Mouse (Mus musculus) neural tube, embryonic 11.5 days (tissue): ENCODE data around the gene Ccnq. TPM values are rescaled to one million over a fixed set of nuclear protein-coding genes. Genes with fewer than 3 reads are reported as not detected.

Experiments used
- ATAC-seq: fragments of 200-750 bp; cut with Nextera tagmentation; 2 replicates; pipeline ENCODE4 v1.8.0; 2017; ENCODE audit warnings: moderate number of reproducible peaks, mild to moderate bottlenecking, moderate TSS enrichment, moderate library complexity; ENCODE audit not compliant: insufficient read depth, low FRiP score, low TSS enrichment
- DNase-seq: peaks from one replicate; pipeline ENCODE4 v3.0.0-alpha.2; 2015; ENCODE audit warnings: low spot score
- H3K27ac ChIP-seq: fragments of 300-500 bp; sonication (generic); 2 replicates; pipeline ENCODE4 v1.5.1; 2014; ENCODE audit warnings: low read depth, mild to moderate bottlenecking, low read length
- H3K27me3 ChIP-seq: fragments of 300-500 bp; sonication (generic); 2 replicates; pipeline ENCODE4 v1.6.1; 2014; ENCODE audit warnings: mild to moderate bottlenecking, low read length, mixed read lengths; ENCODE audit not compliant: control insufficient read depth, insufficient read depth
- H3K36me3 ChIP-seq: fragments of 300-500 bp; sonication (generic); 2 replicates; pipeline ENCODE4 v1.6.1; 2014; ENCODE audit warnings: mild to moderate bottlenecking, low read length, moderate library complexity, mixed read lengths; ENCODE audit not compliant: control insufficient read depth, insufficient read depth
- H3K4me1 ChIP-seq: fragments of 300-500 bp; sonication (generic); 2 replicates; pipeline ENCODE4 v1.6.1; 2014; ENCODE audit warnings: low read length, mixed read lengths; ENCODE audit not compliant: control insufficient read depth, insufficient read depth
- H3K4me2 ChIP-seq: fragments of 300-500 bp; sonication (generic); 2 replicates; pipeline ENCODE4 v1.6.1; 2014; ENCODE audit warnings: low read depth, mild to moderate bottlenecking, moderate library complexity
- H3K4me3 ChIP-seq: fragments of 300-500 bp; sonication (generic); 2 replicates; pipeline ENCODE4 v1.5.1; 2014; ENCODE audit warnings: low read depth, low read length
- H3K9ac ChIP-seq: fragments of 300-500 bp; sonication (generic); 2 replicates; pipeline ENCODE4 v1.6.1; 2014; ENCODE audit warnings: mild to moderate bottlenecking, low read length
- H3K9me3 ChIP-seq: fragments of 300-500 bp; sonication (generic); 2 replicates; pipeline ENCODE4 v1.6.1; 2016; ENCODE audit warnings: low read length; ENCODE audit not compliant: control insufficient read depth
- WGBS: fragments of 180-500 bp; shearing (Covaris S2); extraction: QIAGEN DNeasy Blood & Tissue Kit; methylation state at CpG from one replicate; pipeline ENCODE4 v1.1.7; 2014; 5-methylcytosine and 5-hydroxymethylcytosine counted together
- polyA plus RNA-seq: library from polyadenylated mRNA; unstranded; fragments of >200 nt; fragmentation: Nextera tagmentation; extraction: Ambion mirVana; gene quantifications from 2 replicates; pipeline ENCODE4 v1.2.1, GENCODE M21; 2014

Gene Ccnq
- polyA plus RNA-seq, 1 experiment from 2014 or later, result 38.9 TPM

DNA sequence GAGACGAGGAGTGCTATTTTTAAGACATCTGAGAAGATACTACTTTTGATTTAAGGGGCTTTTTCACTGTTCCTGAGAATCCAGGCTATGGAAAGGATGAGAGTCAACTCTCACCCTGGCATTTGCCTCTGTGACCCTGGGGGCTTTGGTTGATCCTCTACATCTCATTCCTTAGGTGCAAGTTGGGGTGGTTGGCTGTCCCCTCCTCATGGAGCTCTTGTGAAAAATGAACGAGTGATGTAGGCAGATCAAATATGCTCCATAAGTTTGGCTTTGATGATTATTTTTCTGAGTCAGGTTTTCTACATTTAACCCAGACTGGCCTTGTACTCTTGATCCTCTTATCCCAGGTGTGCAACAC lies 294 bp upstream of the Ccnq start:
- WGBS, result 9% methylated on average over 2 of the region's 2 CpGs
- Histone ChIP-seq H3K4me2 (peak overlapping the region; percentile 80), H3K9ac (peak overlapping the region; percentile 72; the same call in 1 of the 2 replicates), H3K9me3 (no peaks in the 10 kb centered on the region), H3K27ac (no peak overlapping the region), H3K27me3 (no peaks in the 10 kb centered on the region), H3K4me1 (peaks cover 4% of the 10 kb centered on the region; the same call in 1 of the 2 replicates), H3K4me3 (peak overlapping the region; percentile 62), H3K36me3 (no peaks in the 10 kb centered on the region)
- no peak for ATAC-seq
- no peak for DNase-seq

DNA sequence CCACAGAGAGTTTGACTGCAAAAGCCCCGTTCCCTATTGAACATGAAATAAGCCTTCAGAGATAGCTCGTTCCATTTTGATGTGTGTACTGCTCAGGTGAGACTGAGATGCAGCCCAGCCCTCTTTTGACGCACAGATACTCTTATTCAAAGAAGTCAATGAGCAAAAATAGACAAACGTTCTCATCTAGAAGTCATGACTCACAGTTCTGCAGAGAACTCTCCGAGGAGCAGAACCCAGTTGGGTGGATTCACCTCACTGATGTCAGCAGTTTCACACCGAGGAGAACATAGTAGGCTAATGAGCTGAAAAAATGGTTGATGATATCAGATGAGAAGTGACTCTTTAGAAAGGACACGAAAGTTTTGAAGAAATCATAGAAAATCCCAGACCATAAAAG lies 5.3 kb downstream of the Ccnq start:
- no peak overlapping the region for H3K4me3 ChIP-seq
- no peaks in the 10 kb centered on the region for H3K36me3 ChIP-seq
- H3K27me3 ChIP-seq, result no peaks in the 10 kb centered on the region
- H3K4me2 ChIP-seq, result no peak overlapping the region
- ATAC-seq (no peak), DNase-seq (no peak)
- no peaks in the 10 kb centered on the region for H3K9me3 ChIP-seq
- no peak overlapping the region for H3K9ac ChIP-seq
- peaks cover 4% of the 10 kb centered on the region; the same call in 1 of the 2 replicates for H3K4me1 ChIP-seq
- no peak overlapping the region for H3K27ac ChIP-seq
- 90% methylated on average over 7 of the region's 7 CpGs for WGBS

DNA sequence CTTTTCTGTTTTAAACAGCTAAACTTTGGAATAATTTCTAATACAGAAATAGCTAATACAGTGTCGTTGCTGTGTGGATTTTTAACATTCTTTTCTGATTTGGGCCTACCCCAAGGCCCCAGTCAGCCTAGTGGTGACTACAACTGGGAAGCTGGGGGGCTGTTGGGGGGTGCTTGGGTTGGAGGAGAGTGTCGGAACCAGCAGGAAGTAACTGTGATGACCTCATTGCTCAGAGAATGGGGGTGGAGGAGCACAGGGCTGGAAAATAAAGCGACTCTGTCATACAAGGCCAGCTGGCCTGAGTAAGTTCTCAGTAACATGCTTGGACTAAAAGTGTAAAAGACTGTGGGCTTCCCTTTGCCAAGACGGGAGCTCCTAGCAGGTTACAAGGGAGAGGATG lies 6.1 kb downstream of the Ccnq start:
- no peaks in the 10 kb centered on the region for H3K9me3 ChIP-seq
- H3K4me2 ChIP-seq, result no peak overlapping the region
- H3K36me3 ChIP-seq, result no peaks in the 10 kb centered on the region
- ATAC-seq (no peak), DNase-seq (no peak)
- H3K27me3 ChIP-seq, result no peaks in the 10 kb centered on the region
- H3K9ac ChIP-seq, result no peak overlapping the region
- H3K4me1 ChIP-seq, result no peaks in the 10 kb centered on the region
- H3K4me3 ChIP-seq, result no peak overlapping the region
- 75% methylated on average over 4 of the region's 4 CpGs for WGBS
- H3K27ac ChIP-seq, result no peak overlapping the region

DNA sequence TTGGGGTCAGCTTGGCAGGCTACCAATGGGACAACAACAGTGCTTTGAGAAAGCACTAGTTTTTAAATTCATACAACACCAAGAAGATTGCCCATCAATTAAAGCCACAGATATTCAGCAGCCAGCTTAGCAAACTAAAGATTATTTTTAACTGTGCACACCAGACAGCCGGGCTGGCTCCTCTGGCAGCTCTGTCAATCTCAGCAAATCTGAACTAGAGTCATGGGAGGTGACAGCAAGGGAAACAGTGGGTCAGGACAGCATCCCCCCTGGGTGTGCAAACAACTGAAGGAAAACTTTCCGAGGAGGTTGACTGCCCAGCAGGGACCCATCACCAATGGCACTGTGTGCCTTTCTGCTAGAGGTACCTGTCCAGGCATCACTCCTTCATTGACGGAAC lies 9.1 kb downstream of the Ccnq start:
- Histone ChIP-seq H3K4me3 (no peak overlapping the region), H3K36me3 (no peaks in the 10 kb centered on the region), H3K9me3 (no peaks in the 10 kb centered on the region), H3K4me2 (no peak overlapping the region), H3K27me3 (no peaks in the 10 kb centered on the region), H3K9ac (no peak overlapping the region), H3K27ac (no peak overlapping the region), H3K4me1 (no peaks in the 10 kb centered on the region)
- ATAC-seq (no peak), DNase-seq (no peak)
- 75% methylated on average over 3 of the region's 3 CpGs for WGBS

DNA sequence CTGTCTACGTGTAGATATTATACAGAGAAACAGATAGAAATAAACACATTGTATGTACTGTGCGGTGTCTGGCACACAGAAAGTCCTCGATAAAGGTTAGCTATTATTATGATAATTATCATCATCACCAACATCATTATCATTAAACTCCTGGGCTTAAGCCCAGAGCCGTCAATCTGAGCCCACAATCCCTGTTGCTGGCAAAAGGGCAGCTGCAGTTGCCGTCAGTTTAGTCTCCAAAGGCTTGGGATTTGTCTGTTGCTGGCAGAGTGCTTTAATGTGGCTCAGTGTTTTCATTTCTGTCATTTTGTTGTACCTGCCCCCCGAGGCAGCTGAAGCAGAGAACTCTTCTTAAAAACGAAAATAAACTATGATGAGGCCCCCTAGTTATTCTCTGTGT lies 9.6 kb downstream of the Ccnq start:
- Histone ChIP-seq H3K9ac (no peak overlapping the region), H3K4me1 (no peaks in the 10 kb centered on the region), H3K4me2 (no peak overlapping the region), H3K4me3 (no peak overlapping the region), H3K9me3 (no peaks in the 10 kb centered on the region), H3K36me3 (no peaks in the 10 kb centered on the region), H3K27me3 (no peaks in the 10 kb centered on the region), H3K27ac (no peak overlapping the region)
- no peak for DNase-seq
- 79% methylated on average over 7 of the region's 7 CpGs for WGBS
- no peak for ATAC-seq

DNA sequence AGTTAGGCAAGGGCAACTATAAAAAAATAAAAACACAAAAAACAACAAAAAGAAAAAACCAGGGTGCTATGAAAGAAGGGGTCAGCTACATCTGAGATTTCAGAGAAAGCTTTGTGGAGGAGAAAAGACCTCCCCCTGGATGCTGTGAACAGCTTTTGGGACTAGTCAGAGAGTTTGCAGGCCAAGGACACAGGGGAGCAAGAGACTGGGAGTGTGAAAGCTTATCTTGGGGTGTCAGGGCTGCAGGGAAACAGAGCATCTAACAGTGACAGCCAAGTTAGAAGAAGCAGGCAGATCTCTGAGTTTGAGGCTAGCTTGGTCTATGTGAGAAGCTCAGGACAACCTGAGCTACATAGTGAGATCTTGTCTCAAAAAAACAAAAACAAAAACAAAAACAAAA lies 12.2 kb downstream of the Ccnq start:
- Histone ChIP-seq H3K9me3 (no peaks in the 10 kb centered on the region), H3K4me2 (no peak overlapping the region), H3K4me1 (no peaks in the 10 kb centered on the region), H3K4me3 (no peak overlapping the region), H3K27me3 (no peaks in the 10 kb centered on the region), H3K27ac (no peak overlapping the region), H3K36me3 (no peaks in the 10 kb centered on the region), H3K9ac (no peak overlapping the region)
- ATAC-seq (no peak), DNase-seq (no peak)

DNA sequence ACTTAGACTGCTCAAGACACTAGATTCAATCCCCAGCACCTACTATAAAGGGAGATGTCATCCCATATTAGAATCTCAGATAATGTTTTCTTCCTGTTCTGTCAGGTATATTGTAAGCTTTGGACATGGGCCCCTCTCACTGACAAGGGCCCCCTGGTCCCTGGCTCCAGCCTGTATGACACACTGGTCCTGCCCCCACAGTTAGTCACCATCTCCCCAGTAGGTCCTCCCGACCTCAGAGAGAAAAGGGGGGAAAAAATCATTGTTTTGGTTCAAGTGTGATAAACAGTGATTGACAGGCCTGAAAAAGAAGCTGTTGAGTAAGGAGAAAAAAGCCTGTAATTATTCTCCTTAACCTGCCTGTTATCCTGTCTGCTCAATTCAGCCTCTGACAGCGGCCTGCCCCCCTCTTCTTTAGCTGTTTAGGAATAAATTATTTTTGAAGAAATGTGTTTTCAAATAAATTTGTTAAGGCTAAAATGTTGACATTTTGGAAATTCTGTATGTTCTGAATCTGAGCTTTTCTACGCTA lies 14.6 kb downstream of the Ccnq start:
- no peak overlapping the region for H3K4me3 ChIP-seq
- H3K36me3 ChIP-seq, result no peaks in the 10 kb centered on the region
- no peak overlapping the region for H3K27ac ChIP-seq
- H3K4me2 ChIP-seq, result no peak overlapping the region
- no peaks in the 10 kb centered on the region for H3K4me1 ChIP-seq
- WGBS, result 55% methylated on average over 3 of the region's 3 CpGs
- no peak for ATAC-seq
- no peak overlapping the region for H3K9ac ChIP-seq
- DNase-seq, result no peak
- no peaks in the 10 kb centered on the region for H3K9me3 ChIP-seq
- H3K27me3 ChIP-seq, result no peaks in the 10 kb centered on the region

DNA sequence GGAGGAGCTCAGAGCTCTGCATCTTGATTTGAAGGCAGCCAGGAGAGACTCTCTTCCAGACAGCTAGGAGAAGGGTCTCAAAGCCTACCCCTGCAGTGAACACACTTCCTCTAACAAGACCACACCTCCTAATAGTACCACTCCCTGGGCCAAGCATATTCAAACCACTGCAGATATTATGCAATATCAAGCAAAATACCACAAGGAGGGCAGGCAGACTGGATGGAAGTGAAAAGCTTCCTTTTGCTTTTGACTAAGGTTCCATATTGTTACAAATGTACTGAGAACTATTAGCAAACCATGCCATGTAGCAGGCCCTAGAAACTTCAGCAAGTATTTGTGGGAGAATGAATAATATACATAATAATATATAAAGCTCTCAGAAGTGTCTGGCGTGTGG lies 16.4 kb downstream of the Ccnq start:
- no peak overlapping the region for H3K4me3 ChIP-seq
- H3K9ac ChIP-seq, result no peak overlapping the region
- no peaks in the 10 kb centered on the region for H3K36me3 ChIP-seq
- WGBS, result 87% methylated on average over 1 of the region's 1 CpGs
- no peak for ATAC-seq
- no peaks in the 10 kb centered on the region for H3K9me3 ChIP-seq
- no peak overlapping the region for H3K4me2 ChIP-seq
- H3K4me1 ChIP-seq, result no peaks in the 10 kb centered on the region
- H3K27ac ChIP-seq, result no peak overlapping the region
- no peak for DNase-seq
- H3K27me3 ChIP-seq, result no peaks in the 10 kb centered on the region

DNA sequence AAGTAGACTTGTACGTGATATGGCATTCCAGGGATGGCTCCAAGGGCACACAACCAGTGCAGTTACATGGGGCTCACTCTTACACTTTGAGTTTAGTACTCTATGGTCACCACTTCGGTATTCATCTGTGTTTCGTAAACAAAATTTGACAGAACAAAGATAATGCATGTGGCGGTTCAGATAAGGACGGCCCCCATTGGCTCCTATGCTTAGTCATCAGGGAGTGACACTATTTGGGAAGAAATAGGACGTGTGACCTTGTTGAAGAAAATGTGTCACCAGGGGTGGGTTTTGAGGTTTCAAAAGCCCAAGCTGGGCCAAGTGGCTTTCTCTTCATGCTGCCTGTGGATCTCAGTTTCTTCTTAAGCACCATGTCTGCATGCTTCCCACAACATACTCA lies 18.9 kb downstream of the Ccnq start:
- no peak overlapping the region for H3K4me3 ChIP-seq
- no peak for DNase-seq
- H3K4me2 ChIP-seq, result no peak overlapping the region
- H3K36me3 ChIP-seq, result no peaks in the 10 kb centered on the region
- H3K27ac ChIP-seq, result no peak overlapping the region
- H3K27me3 ChIP-seq, result no peaks in the 10 kb centered on the region
- ATAC-seq, result no peak
- no peaks in the 10 kb centered on the region for H3K4me1 ChIP-seq
- no peak overlapping the region for H3K9ac ChIP-seq
- no peaks in the 10 kb centered on the region for H3K9me3 ChIP-seq
- 88% methylated on average over 6 of the region's 6 CpGs for WGBS
